Mouse (Mus musculus): ENCODE results near the gene Slc13a3.

Slc13a3 gene

GRCm38 (mm10) chr2:165364334-165365091, 108.5 kb downstream of the Slc13a3 start:
- DNase-seq (ENCODE audit: low spot score) = peak; percentile 84

GRCm38 (mm10) chr2:165363282-165363681, 109.7 kb downstream of the Slc13a3 start:
- DNase-seq (ENCODE audit: low spot score) = no peak

GRCm38 (mm10) chr2:165360861-165361260, 112.2 kb downstream of the Slc13a3 start:
- peak; percentile 68 for DNase-seq (ENCODE audit: low spot score)

Data from testis, postnatal 10 days (tissue).